Mouse (Mus musculus) brain, embryonic 18.5 days (tissue): ENCODE data around the gene Hilpda.

ENCODE experiments used
- DNase-seq: peaks from one replicate; pipeline ENCODE4 v3.0.0-alpha.2; 2012; ENCODE audit warnings: low read depth, low spot score

Hilpda gene

DNA sequence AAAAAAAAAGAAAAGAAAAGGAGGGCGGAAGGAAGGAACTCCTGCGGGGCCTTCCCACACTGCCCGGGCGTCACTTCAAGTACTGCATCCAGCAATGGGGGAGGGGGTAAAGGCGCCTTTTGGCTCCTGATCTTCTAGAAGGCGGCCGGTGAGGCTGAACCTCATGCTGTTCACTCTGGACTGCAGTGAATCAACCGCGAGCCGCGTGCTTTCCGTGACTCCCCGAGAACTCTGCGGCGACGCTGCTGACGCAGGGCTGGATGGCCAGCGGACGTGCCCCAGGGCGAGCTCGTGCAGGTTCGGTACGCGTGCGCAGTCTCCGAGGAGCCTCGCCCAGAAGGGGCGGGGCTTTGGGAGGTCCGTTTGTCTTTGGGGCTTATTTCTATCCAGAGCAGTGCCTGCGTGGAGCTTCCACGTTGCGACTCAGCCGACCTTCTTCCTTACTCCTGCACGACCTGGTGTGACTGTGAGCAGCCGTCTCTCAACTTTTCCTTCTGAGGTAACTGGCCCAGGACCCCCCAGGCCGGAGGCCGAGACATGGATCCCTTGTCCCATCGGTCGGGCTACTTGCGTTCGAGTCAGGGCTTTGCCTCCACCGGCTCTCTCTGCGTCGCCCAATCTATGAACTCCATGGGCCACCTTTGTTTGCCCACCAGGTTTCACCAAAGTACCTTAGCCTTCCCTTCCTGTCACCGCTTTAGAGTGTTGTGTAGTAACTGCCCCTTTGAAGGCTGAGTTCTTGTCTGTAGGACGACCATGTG, at the start of gene Hilpda:
TSS of gene Hilpda (plus strand) at position 177 of the 761 bp plus-strand sequence.
- peak; percentile 78 for DNase-seq

DNA sequence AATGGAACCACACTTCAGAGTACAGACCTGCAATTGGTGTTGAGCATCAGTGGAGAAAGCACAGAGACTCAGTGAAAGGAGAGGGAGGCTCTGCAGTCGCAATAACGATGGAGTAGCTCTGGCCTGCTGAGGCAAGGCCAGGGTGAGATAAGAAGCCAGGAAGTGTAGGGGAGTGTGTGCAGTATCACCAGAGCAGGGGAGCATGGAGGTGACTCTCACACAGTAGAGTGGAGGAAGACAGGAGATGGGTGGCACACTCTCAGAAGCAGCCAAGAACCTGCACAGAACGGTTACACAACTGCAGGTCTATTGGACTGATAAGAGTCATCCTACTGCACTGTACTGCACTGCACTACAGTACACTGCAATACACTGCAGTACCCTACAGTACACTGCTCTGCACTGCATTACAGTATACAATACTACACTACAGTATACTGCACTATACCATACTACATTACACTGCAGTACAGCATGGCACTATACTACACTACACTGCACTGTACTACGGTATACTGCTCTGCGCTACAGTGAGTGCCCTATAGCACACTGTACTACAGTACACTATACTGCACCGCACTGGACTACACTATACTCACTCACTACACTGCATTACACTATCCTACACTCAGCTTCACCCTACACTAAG, 42.9 kb upstream of the Hilpda start:
- no peak for DNase-seq

DNA sequence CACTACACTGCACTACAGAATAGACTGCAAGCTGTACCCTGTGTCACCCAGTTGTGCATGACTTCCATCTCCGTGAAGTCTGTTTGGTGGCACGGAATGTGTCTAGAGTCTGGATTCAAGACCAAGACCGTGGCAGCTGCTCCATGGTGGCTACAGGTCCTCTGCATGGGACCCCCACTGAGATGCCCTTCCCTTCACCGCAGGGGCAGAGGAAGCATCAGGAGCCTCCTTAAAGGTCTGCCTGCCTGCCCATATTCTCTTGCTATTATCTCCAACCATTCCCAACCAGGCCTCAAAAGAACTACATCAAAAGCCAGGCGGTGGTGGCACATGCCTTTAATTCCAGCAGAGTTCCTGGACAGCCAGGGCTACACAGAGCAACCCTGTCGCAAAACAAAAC, 41.9 kb upstream of the Hilpda start:
- DNase-seq, result no peak

DNA sequence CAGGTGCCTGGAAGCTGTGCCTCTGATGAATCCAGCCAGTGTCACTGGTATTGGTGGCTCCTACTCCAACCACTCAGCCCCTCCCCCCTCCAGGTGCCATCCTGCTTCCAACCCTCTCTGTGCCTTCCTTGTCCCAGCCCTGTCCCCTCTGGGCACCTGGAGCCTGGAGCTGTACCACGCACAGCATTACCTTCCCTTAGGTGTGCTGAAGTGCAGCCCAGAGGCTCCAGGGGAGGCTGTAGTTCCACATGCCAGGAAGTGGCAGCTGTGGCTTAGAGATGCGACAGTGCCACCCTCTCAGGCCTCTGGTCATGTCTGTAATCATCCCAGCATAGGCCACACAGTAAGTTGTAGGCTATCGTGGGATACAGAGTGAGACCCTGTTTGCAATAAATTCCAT, 40.5 kb upstream of the Hilpda start:
- no peak for DNase-seq

DNA sequence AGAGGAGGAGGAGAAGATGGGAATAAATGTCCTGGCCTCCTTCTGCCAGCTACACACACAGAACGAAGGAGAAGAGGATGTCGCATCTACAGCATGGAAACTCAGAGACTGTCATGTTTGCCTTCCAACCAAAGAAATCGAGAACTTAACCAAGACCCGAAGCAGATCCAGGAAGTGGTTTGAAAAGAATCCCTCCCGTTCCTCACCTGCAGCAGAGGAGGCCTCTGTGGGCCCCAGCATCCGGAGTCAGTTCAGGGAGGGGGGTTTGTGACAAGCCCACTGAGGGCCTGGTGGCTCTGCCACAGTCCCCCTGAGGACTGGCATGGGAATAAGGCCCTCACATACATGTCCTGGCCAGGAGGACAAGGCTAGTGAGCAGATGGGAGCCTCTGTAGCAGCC, 40.0 kb upstream of the Hilpda start:
- no peak for DNase-seq

DNA sequence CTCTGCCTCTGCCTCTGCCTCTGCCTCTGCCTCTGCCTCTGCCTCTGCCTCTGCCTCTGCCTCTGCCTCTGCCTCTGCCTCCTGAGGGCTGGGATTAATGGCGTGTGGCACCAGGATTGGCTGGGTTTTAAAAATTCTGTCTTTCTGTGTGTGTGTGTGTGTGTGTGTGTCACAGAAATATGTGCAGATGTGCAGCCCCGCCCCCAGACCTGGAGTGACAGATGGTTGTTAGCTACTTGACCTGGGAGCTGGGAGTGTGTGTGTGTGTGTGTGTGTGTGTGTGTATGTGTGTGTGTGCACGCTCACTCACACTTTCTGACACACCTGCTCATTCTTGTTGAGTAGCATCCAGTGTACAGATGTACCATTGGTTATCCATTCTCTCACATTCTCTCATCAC, 38.6 kb upstream of the Hilpda start:
- no peak for DNase-seq

DNA sequence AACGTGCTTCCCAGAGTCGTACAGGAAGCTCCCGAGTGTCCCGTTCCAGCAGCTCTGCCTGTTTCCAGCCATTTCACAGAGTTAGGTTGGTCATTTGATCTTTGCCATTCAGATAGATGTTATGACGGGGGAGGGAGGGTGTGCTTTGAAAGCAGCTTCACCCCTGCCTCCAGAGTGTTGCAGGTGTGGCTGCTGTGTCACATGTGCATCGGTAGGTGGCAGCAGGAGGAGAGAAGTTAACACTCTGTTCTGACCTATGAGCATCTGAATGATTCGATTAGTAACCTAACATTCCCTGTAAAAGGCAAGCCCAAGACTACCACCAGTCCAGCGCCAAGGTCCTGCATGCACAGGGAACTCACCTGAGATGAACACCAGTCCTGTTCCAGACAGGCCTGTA, 38.0 kb upstream of the Hilpda start:
- no peak for DNase-seq

DNA sequence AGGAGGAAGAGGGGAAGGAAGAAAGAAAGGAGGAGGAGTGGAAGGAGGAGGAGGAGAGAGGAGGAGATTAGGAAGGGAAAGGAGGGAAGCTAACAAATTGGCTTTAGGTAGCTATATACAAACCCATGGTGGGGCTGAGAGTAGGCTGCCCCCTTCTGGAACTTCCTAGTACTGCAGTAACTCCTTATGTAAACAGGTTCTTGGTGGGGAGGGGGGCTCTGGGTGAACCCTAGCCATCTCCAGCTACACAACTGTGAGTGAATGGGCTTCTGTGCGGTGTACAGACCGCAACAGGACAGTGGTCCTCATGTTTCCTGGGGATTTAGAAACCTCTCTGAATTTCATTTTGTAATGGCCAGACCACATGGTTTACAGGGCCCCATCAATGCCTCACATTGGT, 31.5 kb upstream of the Hilpda start:
- DNase-seq, result no peak

DNA sequence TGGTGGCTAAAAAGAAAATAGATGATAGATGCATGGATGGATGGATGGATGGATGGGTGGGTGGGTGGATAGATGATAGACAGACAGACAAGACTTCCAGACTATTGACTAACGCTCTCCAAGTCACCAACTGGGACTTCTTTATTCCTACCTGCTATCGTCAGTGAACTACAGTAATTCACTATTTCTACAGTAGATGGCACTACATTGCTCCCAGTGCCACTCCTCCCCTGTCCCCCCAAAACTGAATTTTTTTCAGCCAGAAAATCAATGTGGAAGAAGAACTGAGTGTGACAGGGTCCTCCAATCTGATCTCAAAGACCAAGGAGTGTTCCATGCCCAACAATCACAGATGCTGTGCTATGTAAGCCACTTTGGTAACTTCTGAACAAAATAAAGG, 30.6 kb upstream of the Hilpda start:
- DNase-seq, result no peak

DNA sequence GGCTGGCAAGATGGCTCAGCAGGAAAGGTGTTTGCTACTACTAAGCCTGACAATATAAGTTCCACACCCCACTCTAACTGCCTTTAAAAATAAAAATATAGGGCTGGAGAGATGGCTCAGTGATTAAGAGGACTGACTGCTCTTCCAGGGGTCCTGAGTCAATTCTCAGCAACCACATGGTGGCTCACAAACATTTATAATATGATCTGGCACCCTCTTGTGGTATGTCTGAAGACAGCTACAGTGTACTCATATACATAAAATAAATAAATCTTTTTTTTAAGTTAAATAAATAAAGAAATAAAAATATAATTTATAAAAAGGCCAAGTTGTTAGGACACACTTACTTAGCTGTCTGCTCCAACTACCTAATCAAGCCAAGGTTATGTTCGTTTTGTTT, 30.0 kb upstream of the Hilpda start:
- no peak for DNase-seq

DNA sequence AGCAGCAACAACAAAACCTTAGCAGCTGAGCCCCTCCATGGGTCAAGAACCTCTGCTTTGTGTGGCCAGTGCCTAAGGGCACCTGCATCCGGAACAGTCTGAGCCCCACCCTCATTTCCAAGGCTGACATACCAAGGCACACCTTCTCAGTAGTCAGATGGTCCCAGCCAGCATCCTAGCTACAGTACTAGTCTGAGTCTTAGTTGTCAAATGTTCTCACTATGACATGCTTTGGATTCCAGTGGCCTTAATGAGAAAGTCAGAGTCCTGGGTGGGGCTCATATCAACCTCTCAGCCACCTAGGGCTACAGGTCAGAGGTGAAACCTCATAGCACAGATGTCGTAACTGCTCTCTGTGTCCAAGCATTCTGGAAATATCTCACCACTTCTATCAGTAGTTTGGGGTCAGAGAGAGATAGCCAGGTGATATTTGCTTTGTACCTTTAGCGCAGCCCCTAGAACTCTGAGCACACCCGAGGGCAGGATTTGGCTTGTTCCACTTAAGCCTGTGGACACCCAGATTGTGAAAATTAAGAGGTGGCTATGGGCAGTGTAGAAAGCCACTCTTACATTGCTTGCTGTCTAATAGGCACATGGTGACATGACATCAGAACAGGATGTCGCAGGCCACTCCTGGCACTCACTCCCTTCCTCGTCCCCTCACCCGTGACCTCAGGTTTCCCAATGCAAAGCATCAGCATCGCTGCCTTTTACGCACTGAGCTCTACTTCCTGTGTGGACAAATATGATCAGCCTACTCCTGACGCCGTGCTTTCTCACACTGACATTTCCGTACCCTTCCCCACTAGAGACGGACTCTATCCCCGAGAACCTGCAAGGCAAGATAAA, 26.8 kb upstream of the Hilpda start:
- DNase-seq, result no peak

DNA sequence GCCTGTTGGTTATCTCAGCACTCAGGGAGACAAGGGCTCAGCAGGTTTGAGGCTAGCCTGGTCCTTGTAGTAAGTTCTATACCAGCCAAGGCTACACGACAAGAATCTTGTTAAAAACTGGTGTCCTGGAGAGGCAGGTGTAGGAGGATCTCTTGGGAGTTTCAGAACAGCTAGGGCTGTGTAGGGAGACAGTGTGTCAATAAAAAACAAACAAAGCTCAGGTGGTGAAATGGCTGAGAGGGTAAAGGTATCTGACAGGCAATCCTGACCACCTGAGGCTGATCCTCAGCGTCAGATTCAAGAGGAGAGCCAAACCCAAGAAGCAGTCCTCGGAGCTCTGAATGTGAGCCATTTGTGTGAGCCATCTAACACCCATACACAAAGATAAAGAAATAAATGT, 26.1 kb upstream of the Hilpda start:
- DNase-seq, result no peak

DNA sequence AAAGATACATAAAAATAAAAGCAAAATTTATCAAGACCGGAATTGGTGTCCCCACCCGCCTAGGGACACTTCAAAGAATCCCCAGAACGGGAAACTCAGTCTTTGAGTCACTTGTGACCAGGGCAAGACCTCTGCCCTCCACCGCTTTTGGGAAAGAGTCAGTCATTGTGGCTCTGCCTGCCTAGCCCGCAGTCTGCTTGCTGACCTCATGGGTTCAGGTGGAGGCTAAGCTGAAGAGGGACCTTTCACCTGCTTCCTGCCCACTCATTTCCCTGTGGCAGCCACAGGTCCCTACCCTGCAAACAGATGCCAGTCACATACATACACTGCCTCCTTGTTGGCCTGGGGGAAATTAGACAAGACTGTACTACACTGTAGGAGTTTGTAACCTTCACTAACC, 25.7 kb upstream of the Hilpda start:
- DNase-seq, result no peak

DNA sequence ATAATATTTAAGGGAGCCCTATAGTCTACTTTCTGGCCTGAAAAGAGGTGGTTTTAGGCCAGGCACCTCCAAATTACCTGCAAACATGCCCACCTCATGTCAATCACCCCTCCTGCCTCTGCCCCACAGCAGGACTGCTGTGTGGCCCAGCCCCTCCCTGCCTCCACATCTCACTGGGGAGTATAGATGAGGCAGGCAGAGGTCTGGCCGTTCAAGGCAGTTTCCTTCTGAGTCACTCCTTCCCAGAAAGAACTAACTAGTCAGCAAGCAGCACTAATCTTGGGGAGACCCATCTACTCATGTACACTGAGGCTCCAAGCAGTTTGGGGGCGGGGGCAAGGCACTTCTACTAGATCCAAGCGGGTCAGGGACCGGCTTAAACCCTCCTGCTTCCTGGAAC, 25.2 kb upstream of the Hilpda start:
- DNase-seq, result no peak

DNA sequence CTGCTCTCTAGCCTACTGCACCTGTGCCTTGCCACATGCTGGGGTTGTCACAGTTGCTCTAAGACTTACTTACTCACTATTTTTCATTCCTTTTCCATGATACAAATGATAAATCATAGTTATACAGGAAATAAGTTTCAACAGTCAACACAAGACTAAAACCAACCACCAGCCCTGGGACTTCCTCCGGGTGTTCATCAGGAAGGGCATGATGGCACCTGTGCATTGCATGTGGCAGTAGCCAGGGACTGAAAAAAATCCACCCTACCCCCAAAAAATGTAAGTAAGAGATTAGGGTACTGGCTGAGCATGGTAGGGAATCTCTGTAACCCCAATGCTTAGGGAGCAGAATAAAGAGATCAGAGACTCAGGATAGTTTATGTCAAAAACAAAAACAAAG, 12.9 kb upstream of the Hilpda start:
- DNase-seq, result no peak

DNA sequence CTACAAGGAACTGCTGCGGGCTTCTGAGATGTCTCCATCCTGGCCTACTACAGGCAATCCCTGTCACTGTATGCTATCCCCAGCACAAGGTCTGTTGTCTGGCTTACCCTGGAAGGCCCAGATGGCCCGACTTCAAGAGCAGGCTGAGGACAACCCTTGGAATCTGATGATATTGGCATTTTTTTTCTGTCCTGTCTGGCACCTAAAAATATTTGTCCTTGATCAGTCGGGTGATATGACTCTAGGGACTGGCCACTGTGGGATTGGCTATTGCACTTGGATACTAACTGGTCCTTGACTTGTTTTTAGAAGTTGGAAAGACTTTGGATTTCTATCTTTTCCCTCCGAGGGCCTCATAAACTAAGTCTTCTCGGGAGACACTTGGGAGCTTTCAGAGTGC, 10.5 kb upstream of the Hilpda start:
- no peak for DNase-seq

DNA sequence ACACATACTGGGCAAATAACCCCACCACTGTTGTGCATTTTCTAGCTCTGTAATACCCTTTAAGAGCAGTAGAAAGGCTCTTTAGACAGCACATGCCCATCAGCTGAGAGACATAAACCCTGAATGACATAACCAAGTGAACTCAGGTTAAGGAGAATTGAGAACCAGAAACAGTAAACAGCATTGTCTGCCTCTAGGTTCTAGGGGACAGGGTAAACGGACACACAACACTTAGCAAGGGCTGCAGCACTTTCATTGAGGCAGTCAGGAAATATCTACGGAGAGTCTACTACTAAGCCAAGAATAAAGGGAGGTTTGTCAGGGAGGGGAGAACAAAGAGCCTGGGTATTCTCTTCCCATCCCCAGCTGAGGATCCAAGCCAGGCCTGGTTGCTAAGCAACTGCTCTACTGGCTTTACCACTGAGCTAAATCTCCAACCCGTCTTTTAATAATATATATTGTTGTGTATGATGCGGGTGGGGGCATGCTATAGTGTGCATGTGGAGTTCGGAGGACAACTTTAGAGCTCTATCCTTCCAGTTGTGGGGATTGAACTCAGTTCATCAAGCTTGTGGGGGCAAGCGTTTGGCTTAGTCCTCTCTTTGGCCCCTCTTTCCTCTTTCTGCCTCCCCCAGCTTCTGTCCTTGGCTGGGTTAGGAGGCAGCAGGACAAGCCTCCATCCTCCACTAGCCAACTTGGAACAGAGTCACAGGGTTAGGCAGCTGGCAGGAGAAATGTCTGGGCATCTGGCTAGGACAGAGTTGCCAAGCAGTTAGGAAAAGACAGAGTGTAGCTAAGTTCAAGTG, 8.4 kb upstream of the Hilpda start:
- DNase-seq, result peak; percentile 54

DNA sequence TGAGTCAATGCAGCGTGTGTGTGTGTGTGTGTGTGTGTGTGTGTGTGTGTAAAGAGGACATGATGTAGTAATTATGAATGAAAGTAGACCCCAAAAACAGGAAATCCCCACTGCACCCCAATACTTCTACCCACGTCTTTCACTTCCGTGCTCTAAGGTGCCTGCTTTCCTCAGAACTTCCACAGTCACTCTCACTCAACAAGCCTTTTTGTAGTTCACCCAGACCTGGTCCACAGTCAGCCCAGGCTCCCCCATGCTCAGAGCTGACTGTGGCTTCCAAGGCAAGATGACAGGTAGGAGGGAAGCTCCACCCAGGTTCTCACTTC, 7.9 kb upstream of the Hilpda start:
- no peak for DNase-seq

DNA sequence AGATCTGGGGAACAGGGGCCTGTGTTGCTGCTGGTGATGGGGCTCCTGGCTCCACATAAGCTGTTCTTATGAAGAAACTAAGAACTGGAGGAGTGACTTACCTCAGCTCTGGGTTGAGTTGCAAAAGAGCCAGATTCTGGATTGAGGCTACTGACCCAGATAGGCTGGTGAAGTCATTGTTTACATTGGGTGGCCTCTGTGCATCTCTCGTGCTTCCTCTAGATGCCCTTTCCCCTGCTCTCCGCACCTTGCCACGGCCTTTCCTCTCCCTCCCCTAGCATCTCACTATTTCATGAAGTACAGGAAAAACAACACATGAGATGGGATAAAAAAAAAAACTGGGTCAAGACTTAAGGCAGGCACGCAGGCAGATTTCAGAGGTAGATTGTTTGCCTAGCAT, 5.4 kb upstream of the Hilpda start:
- no peak for DNase-seq

DNA sequence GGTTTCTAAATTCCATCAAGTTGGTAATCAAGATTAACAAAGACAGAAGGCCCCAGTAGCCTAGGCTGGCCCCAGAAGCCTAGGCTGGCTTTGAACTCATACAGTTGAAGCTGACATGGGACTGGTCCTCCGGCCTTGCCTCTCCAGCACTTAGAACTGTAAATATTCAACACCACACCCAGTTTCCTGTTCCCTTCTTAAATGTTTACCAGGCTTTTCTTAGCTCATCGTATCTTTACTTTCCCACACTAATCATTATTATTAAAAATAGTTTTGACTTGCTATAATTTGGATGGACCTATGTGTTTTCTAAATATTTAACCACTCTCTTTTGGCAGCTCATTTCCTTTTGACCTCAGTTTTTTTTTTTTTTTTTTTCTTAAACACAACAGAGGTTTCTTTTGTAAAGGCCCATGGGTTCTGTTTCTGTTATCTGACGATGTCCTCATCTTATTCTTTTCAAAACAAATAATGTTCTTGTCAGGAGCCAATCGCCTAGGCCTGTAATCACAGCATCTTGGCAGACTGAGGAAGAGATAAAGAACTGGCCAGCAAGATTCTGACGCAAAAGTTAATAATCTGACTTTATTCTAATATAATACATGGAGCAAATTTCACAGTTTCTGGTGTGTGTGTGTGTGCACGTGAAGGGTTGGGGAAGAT, 3.2 kb upstream of the Hilpda start:
- no peak for DNase-seq

DNA sequence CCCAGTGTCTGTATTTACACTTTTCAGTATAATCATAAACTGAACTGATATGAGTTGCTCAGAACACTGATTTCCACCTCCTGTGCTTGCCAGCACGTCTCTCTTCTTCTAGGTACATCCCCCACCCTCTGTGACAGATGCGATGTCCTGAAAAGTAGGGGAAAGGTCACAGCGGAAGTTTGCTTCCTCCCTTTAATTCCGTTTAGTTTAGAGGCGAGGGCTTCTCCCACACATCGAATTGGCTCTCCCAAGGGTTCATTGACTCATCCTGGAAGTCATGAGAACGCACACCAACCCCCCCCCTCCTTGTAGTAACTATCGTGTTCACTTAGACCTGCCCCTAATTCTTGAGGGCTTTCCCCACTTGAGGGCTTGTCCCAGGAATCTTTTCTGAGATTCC, 1.3 kb upstream of the Hilpda start:
- DNase-seq, result no peak
